Mouse (Mus musculus) c-Kit-positive CD71-negative TER-119-negative erythroid progenitor cells, embryonic 14.5 days (primary cell): ENCODE measurements around the gene Ecd.

Experiments
- DNase-seq: peaks from one replicate; pipeline ENCODE4 v3.0.0-alpha.2; 2013; ENCODE audit warnings: low read depth

Ecd gene

DNA sequence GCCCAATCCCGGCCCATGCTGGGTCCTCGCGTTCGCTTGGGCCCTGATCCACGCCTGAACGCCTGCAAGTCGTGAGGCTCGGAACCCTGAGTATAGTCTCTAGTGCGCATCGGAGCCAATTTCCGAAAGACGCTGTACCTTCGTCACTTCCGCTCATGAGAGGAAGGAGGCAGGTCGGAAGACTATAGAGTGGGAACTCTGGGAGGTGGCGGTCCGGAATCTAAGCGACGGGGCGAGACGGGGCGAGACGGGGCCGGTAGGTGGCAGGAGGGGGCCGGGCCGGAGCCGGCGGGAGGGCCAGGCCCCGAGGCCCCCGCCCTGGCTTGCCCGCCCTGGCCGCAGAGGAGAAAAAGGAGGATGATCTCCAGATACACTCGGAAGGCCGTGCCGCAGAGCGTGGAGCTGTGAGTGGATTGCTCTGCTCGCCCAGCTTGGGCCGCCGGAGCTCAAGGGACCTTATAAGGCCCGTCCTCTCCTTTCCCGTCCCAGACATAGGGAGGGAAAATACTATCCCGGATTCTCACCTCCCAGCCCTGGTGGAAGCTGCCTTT lies at the start of gene Ecd, which contains the start of gene Fam149b:
TSS of gene Ecd (minus strand) at position 131 of the 551 bp plus-strand sequence.
TSS of gene Fam149b (plus strand) at position 172 of the 551 bp plus-strand sequence.
- peak; percentile 99 for DNase-seq

- no peak for DNase-seq
These were observed 49.3 kb upstream of the Ecd start for GRCm38 (mm10) chr14:20397220-20397619.

DNA sequence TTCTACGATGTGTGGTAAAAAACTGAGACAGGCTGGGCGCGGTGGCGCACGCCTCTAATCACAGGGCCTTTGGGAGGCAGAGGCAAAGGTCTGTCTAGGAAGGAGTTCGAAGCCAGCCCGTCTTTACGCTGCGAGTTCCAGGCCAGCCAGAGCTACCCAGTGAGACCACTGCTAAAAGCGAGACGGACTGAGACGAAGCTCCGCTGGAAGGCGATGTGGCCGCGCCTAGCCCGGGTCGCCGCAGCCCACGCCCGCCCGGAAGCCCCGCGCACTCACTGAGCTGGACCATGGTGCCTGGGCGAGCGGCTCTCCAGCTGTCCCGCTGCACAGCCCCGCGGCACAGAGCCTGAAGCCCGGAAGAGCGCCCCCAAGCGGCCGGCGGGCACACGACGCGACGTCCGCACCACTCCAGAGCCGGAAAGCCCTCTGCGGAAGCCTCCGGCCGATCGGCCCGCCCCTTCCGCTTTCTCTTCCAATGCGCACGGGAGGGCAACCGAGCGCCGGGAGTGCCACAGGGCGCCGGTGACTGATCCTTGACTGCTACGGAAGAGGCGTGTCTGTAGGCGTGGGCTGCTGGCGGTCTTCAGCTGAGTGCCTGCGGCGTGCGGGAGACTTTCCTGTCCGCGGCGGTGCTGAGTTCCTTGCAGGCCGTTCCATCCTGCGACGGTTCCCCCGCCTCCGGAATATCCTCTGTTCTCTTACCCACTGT lies 45.4 kb upstream of the Ecd start, which contains the start of gene Mrps16:
TSS of gene Mrps16 (minus strand) at position 430 of the 709 bp plus-strand sequence.
- peak; percentile 94 for DNase-seq

DNA sequence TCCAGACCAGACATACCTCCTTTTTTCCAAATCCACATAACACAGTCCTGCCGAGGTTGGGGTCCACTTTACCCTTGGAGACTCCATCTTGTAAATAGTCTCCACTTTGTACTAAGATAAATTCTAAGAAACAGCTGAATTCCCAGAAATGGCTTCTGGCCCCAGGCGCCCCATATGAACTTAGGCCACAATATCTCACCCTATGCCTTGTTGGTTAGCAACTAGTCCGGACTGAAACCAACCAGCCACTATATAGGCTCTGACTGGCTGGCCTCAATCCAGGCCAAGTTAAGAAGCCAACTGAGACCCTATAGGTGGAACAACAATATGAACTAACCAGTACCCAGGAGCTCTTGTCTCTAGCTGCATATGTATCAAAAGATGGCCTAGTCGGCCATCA lies 44.4 kb upstream of the Ecd start:
- DNase-seq, result no peak

- DNase-seq, result no peak
These were observed 41.6 kb upstream of the Ecd start for GRCm38 (mm10) chr14:20389446-20390079.

GRCm38 (mm10) chr14:20388441-20389129 lies 40.7 kb upstream of the Ecd start, which contains the start of gene Dnajc9:
Gene Dnajc9, minus strand, starts transcription at chr14:20388910.
- peak; percentile 81 for DNase-seq

GRCm38 (mm10) chr14:20379753-20380430 lies 32.0 kb upstream of the Ecd start:
- no peak for DNase-seq

GRCm38 (mm10) chr14:20379087-20379640 lies 31.2 kb upstream of the Ecd start:
- DNase-seq, result no peak

GRCm38 (mm10) chr14:20378313-20379061 lies 30.6 kb upstream of the Ecd start:
- no peak for DNase-seq

DNA sequence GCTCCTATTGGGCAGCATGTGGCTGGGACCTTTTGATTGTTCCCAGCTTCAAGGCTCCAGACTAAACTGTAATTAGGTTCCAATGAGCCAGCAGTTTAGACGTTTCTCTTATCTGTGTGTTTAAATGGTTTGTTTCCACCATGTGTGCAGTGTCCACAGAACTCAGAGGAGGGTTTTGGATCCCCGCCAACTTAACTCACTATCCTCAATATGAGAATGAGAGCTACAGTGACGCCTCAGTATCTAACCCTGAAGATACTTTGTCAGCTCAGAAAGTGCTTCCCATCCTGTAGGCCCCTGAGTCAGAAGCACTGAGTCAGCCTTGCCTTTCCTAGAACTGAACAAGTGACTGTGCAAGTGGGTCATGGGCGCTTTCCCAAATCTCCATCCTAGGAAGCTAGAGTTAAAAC lies 29.2 kb upstream of the Ecd start:
- DNase-seq, result no peak

- DNase-seq, result no peak
These were observed 23.9 kb upstream of the Ecd start for GRCm38 (mm10) chr14:20371854-20372253.

GRCm38 (mm10) chr14:20370798-20371197 lies 22.9 kb upstream of the Ecd start:
- no peak for DNase-seq

DNA sequence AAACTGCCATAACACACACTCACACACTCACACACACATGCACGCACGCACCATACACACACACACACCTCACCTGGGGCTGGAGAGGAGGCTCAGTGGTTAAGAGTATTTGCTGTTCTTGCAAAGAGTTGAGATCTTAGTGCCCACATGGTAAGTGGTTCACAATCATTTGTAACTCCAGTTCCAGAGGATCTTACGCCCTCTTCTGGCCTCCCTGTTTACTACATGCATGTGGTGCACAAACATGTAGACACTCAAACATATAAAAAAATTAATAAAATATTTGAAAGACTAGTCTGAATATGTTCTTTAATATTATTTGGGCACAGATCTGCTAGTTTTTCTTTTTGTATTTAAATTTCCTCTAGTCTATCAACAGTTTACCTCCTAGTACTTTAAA lies 20.4 kb upstream of the Ecd start:
- DNase-seq, result no peak

DNA sequence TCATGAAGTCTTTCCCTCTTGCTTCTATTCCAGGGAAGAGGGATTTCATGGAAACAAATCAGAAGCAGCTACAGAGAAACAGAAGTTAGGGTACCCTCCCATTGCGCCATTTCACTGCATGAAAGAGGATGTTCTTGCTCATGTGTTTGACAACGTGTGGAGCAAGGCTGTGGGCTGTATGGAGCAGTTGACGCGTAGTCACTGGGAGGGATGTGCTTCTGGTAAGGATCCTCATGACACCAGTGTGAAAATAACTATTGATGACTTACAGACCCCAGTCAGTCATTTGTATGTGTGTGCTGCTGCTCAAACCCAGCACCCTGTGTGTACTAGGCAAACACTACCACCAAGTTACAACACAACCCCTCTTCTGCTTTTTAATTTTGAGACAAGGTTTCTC lies 15.3 kb upstream of the Ecd start:
- DNase-seq, result no peak

GRCm38 (mm10) chr14:20347441-20347990 lies 405 bp downstream of the Ecd start:
- no peak for DNase-seq

DNA sequence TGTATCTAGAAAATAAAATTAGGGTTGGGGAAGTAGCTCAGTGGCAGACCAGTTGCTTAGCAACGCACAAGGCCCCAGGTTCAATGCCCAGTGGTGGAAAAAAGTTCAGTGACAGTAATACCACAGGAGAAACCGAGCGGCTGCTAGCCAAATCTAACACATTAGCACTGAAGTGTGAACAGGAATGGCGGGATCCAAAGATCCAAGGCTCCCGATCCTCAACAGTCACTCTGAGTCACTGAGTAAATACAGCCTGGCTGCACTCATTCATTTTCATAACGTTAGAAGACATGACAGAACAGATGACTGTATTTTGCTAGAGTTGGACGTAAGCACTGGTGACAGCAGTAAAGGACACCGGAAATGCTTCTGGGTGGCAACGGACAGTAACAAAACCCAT lies 2.0 kb downstream of the Ecd start:
- DNase-seq, result no peak

DNA sequence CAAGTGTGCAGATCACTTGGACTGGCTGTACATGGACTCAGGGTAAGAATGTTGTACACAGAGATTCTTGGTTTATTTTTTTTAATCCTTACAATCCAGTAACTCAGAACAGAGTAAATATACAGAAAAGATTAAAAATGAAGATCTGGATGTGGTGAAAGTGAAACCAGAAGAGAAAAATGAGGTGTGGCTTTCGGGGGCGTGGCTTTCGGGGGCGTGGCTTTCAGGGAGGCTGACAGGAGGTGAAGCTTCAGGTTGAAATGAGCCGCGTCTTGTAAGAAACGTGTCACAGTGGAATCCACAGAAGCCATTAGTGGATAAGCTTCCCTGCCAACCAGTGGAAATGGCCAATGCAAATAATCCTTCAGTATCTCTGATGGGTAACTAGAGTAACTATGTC lies 7.1 kb downstream of the Ecd start:
- DNase-seq, result no peak

DNA sequence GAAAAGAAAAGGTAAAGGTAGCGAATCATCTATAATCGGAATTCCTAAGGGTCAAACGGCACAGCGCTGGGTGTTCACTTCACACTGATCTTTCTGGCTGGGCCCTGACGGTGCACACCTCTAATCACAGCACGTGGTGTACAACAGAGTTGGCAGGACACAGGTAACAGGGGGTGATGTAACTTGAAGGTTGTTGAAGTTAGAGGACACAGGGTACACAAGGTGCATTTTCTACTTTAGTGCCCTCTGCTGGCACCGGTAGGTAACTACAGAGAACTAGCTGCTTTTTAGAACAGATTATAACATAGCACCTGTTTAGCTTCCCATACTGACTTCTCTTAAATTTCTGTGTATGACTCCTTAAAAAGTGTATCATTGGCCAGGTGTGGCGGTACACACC lies 7.8 kb downstream of the Ecd start:
- DNase-seq, result peak; percentile 35

- no peak for DNase-seq
These were observed 8.5 kb downstream of the Ecd start for GRCm38 (mm10) chr14:20339415-20339814.

- DNase-seq, result no peak
These were observed 16.6 kb downstream of the Ecd start for GRCm38 (mm10) chr14:20331316-20331715.

- no peak for DNase-seq
These were observed 19.4 kb downstream of the Ecd start for GRCm38 (mm10) chr14:20328474-20328873.
